Mouse (Mus musculus): Measurements from ENCODE around the gene Cabp4.

DNA sequence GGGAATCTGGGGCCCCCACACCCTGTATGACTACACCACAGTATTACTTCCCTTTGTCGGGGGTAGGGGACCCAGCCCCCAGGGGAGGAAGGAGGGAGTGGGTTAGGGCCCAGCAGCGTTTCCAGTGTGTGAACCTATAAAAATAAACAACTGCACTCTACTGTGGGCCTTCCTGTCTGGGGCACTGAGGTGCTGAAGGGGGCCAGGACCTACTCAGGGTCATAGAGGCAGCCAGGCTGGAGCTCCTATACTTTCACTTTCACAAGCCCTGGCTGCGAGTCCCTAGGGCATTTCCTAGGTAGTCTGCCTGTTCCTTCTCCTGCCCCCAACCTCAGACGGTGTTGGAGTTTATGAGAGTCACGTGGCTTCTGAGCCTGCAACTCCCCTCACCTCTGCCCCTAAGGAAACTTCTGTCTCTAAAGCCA, 30.0 kb downstream of the Cabp4 start:
- TF ChIP-seq CTCF (IDR thresholded peaks at IDR 0.05; ENCODE audit: extremely low read depth, insufficient read depth, insufficient read length, insufficient replicate concordance): no peak
- TF ChIP-seq POLR2A (IDR thresholded peaks at IDR 0.05; ENCODE audit: low read depth, low read length): no peak
